Mouse (Mus musculus) kidney, adult 2 months (tissue): Measurements from ENCODE around the gene Thrap3.

Experiments
- CTCF ChIP-seq: fragments of 200-500 bp; conservative IDR thresholded peaks from 2 replicates; pipeline ENCODE4 v1.5.1; 2011; ENCODE audit warnings: low read depth, mild to moderate bottlenecking, control low read depth, low read length, moderate library complexity, mixed read lengths; ENCODE audit not compliant: insufficient read depth, insufficient read length
- POLR2A ChIP-seq: fragments of 200-500 bp; IDR thresholded peaks from one replicate; pipeline ENCODE4 v1.6.1; 2011; ENCODE audit warnings: low read depth, low read length, control low read depth

GRCm38 (mm10) chr4:126241956-126242355, 39.4 kb upstream of the Thrap3 start:
- TF ChIP-seq CTCF (no peak), POLR2A (no peak)
